Mouse (Mus musculus): Measurements from ENCODE around the gene Olfr288.

DNA sequence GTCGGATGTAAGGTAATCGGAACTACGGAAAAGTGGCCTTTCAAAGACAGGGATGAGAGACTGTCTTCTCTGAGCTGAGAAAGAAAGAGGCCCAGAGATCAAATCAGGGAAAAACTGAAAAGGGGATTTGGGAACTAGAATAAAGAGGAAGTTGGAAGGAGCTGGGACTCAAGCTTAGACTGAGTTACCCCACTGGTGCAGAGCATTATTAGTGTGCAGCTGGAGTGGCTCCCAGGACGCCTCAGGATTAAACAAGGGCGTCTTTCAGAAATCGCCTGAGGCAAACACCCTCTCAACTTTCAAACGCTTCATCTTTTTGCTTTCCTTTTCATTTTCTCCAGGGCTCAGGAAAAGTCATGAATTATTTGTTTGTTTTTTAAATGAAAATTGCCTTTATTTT, 42.4 kb downstream of the Olfr288 start:
- TF ChIP-seq POLR2A (IDR thresholded peaks at IDR 0.05; ENCODE audit: insufficient read depth, low read depth, low read length) (no peak), CTCF (IDR thresholded peaks at IDR 0.05; ENCODE audit: insufficient read depth, low read depth, low read length) (no peak)
